Mouse (Mus musculus) adrenal gland, postnatal 4 days (tissue): ENCODE results near the gene Polr2b. TPM values are rescaled to one million over a fixed set of nuclear protein-coding genes. Genes with fewer than 3 reads are reported as not detected.

Source experiments
- DNase-seq, 2 experiments: peaks; one replicate each; pipeline ENCODE4 v3.0.0; 2021 to 2022; ENCODE audit warnings: low spot score in 2 of 2, mixed read lengths in 2 of 2
- total RNA-seq, 2 experiments: library from RNA; stranded (reverse); gene quantifications; 2 replicates each; pipeline ENCODE4 v1.2.3; 2021

Gene Polr2b
- total RNA-seq, 2 experiments from 2014 or later = 87.5 to 89.2 TPM

DNA sequence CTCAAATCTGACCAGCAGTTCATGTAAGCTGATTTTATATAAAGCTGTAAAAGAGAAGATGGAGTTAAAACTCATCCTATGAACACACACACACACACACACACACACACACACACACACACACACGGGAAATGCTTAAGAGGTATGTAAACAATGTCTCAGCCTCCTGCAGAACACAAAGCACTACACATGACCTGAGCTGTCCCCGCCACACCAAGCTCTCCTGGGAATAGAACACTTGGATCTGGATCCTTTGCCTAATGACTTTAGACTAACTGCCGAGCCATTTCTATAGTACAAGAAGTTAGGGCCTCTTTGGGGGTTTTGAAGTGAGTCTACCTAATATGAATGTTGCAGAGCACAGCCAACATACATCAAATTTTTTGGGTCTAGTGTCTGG lies 52.2 kb downstream of the Polr2b start:
- DNase-seq = no peak

DNA sequence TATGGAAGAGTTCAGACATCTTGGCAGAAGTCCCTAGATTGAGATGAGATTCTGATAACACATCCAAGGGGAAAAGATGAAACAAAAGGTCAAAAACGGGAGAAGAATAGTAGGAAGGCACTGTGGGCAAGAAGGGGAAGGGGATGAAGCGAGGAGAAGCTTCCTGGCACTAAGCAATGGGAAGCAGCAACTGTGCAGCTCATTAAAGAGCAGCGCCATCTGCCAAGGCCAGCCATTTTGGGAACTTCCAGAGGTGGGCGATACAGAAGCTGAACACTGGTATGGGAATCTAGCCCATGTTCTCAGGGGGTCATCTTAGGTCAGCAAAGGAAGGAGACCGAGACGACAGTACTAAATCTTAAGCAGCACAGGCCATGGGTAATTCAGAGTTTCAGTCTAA lies 53.7 kb downstream of the Polr2b start:
- DNase-seq = no peak

DNA sequence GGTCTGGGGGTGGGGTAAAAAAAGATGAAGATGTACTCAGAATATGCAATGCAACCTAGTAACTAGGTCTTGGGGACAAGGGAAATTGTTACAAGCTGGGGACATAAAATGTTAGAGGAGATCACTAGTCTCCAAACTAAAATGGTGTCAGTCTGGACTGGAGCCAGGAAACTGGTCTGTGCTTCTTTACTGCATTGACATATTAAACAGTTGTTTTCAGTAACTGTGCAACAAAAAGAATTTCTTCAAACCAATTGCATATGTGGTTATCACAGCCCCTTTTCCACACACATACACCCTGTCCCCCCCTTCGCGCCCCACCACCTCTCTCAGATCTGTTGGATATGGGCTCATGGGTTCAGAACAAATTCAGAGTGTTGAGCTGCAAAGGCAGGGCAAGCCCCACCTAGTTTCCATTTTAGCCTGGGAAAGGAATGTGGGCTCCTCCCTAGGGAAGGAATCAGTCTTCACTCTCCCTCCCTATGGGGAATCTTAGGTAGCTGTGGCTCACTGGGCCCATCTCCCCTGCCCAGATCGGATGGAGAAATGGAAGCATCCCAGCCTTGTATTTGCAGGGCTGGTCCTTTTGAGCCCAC lies 54.6 kb downstream of the Polr2b start:
- DNase-seq = no peak

DNA sequence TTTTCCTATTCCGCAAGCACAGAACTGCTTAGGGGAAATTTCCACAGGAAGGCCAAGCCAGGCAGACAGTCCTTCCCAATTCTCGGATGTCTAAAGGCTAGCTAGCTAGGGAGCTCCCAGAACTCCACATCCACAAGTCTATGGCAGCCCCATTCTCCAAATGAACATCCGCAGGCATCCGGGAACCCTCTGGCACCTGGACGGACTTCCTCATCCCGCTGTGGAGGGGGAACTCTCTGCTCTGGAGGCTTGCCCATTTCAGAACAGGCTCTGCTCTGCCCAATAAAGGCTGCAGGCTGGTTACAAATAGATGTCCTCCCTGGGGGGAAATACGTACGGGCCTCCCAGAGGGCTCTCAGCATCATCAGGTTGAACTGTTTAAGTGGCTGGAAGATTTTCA lies 56.4 kb downstream of the Polr2b start:
- DNase-seq = no peak

DNA sequence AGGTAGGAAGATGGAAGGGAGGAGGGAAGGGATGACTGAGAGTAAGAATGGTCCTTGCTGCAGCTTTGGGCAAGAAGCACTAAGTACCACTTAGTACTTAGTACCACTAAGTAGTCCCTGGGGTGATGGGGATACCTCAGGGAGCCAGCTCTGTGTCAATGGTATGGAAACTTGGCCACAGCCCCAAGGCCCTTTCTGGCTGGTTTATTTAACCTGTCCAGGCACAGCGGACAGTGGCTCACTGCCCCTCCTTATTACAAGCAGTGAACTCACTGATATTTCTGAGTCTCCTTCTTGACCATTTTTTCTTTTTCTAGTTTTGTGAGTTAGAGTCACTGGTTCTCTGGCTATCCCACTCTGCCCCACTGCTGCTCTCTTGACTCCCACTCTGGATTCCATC lies 57.2 kb downstream of the Polr2b start:
- no peak for DNase-seq

DNA sequence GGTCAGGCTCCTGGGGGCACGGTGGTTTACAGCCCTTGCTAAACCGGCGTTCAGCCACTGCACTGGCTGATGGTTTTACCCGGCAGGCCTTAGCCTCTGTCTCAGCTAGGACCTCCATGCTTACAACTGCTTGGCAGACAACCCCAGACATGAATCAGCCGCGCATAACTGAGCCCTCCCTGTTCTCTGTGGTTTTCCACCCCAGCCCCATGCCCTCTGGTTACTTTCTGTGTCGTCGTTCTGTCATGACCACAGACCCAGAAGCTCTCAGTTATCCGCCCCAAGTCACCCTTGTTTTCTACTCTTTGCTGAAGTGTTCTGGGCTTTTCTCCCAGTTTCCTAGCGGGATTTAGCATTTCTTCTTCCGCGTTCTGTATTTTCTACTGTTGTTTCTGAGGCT lies 57.7 kb downstream of the Polr2b start:
- no peak for DNase-seq

DNA sequence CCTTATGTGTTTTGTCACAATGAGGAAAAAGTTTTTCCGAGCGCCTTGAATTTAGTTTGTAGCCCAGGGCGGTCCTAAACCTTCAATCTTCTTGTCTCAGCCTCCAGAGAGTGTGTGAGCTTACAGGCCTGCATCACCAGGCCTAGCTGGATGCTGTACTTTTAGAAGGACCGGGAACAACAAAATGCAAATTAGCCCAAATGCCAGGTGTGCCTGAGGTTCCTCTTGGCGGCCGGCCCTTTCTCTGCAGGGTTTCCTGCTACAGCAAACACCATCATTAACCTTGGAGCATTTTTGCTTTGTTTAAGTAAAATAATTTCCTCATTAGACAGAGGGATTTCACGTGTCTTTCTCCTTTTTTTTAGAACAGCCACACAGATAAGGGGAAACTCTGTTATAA lies 58.2 kb downstream of the Polr2b start:
- DNase-seq = no peak

DNA sequence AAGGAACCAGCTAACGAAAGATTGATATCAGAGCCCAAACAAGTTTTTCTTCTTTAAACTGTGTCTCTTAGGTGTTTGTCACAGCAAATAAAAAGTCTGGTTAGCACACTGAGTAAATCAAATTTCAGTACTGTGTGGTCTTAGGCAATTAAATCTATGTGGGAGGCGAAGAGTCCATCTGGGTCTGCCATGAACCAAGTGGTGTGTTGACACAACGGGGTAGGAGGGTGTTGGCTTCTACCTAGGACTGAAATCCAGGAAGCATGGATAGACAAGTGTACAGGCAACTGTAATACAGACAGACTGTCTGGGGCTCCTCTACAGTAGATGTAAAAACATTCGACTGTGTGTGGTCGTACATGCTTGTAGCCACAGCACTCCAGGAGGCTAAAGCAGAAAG lies 59.4 kb downstream of the Polr2b start:
- no peak for DNase-seq

DNA sequence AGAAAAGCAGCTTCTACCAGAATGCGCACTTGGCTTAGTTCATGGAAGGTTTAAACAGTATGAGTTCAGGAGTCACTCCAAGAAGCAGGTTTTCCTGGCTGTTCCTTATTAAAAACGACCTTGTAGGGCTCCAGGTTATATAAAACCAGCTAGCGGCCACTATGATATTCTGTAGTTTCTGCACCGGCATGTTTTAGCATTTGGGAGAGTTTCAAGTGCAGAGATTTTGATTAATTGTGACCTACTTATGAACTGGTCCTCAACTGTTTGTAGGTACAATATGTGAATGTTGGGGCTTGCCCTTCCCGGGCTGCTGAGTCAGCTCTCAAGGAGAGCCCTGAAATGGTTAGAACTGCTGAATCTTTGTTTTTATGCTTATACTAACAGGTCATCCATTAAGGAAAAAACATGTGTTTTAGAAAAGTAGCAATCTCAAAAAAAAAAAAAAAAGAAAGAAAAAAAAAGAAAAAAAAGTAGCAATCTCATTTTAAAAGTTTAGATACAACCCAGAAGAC lies 60.5 kb downstream of the Polr2b start:
- no peak for DNase-seq

DNA sequence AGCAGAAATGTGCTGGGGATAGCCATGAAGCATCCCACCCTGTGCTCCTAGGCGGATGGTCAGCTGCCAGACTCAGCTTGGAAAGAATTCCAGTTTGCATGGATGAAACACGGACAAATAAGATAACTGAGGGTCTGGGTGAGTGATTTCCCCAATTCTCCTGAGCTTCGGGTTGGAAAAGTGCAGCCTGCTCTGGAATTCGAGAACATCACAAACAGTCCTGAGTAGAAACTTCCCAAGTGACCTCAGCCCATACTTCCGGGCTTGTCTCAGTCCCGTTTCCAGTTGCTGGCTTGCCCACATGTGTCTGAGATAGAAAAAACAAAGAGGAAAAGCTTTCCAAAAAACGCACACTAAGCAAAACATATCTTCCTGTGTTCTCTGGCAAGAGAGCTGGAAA lies 62.3 kb downstream of the Polr2b start:
- DNase-seq = no peak

DNA sequence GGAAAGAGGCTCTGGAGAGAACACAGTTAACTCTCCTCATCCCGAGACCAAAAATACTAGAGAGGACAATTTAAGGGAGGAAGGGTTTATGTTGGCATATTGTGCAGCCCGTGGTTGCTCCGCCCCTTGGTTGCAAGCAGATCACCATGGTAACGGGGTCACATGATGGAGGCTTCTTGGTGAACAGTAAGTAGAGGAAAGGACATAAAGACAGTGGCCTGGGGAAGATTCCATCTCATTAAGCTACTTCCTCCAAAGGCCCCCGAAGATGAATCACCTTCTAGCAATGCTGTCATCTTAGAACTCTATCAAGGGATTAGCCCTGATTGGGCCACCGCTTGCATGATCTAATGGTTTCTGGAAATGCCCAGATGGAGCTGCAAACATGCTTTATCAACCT lies 62.8 kb downstream of the Polr2b start:
- no peak for DNase-seq

DNA sequence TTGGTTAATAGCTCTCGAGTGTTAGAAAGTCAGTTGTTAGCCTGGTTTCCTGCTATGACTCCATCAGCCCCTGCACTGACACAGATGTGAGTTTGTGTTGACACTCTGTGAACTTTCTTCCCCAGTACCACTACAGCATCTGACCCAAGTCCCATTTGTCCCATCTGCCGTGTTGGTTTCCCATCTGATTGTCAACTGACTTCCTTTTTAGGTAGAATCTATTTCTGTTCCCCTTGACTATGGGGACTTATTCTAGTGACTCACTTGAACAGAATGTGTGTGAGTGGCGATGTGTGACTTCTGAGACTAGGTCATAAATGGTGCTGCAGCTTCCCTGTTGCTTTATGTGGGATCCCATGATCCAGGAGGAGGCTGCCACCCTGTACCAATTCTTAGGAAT lies 65.0 kb downstream of the Polr2b start:
- DNase-seq = no peak

DNA sequence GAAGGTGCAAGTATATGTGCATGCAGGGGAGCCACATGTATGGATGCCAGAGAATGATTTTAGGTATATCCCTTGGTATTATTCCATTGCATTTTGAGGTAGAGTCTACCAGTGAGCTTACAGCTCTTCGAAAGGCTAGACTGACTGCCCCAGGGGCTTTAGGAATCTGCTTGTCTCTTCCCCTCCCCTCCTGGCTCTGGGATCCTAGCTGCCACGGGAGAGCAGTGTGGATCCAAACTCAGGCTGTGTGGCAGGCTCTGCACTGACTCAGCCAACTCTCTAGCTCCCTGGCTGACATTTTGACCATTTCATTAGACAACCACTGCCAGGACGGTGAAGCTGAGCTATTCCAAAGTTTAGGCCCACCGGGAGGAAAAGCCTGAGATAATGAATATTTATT lies 65.6 kb downstream of the Polr2b start:
- DNase-seq = no peak

DNA sequence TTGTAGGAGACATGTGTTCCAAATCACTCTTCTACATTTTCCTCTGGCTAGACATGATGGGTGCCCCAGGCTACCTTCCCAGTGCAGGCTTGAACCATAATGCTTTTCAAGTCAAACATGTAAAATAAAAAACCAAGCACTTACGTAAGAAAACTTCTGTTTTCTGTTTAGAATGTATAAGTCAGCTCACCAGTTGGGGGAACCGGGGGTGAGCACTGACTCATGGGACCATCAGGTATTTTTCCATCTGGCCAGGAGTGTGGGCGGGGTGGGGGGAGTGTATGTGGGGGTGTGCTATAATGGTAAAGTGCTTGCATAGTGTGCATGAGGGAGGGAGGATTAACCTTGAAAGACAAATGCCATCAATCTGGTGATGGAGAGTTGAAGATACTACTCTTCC lies 68.1 kb downstream of the Polr2b start:
- DNase-seq = no peak

DNA sequence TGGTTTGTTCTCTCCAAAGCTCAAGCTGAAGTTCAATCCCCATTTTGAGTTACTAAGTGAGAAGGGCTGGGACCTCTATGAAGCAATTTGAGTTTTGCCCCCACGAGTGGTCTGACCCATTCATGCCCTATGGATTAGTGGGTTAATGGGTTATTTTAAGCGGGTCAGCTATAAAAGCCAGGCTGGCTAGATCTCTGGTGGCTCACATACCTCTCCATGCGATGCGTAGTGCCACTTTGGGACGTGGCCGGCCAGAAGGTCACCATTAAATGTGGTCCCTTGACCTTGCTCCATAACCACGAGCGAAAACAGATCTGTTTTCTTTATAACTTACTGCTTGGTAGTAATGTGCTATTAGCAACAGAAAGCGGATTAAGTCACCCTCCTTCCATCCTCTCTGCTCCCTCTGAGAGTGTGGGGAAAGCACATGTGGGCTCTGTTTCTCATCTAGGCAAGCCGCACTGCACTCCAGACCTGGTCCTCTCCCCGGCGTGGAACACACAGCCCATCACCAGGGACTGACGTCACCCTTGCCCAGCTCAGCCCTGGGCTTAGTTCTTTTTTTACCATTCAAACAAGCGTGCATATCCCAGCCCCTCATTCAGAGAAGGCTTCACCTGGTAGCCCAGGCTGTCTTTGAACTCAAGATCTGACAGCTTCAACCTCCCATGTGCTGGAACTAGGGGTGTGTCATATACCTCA lies 69.6 kb downstream of the Polr2b start:
- no peak for DNase-seq

DNA sequence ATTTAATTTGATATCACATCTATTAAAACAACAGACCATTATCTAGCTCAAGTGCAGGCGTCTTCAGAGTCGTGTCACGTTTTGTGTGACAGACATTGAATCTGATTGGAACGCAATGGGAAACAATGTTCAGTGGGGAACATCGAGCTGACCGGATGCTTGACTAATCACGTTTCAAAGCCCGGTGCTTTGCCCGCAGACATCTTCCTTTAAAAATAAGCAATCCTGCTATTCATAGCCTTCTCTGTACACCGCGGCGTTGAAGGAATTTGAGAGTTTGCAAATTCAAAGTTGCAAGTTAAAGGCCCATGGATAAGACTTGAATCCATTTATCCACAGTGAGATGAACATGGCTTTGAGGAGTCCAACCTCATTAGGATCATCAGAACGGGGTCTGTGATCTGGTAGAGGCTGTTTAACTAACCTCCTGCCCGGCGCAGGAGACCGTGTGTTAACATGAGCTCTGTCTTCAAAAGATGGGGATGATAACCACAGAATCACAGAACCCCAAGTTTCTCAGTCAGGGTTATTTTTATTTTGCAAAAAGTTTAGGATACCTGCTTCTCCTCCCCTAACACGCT lies 70.5 kb downstream of the Polr2b start:
- no peak for DNase-seq

DNA sequence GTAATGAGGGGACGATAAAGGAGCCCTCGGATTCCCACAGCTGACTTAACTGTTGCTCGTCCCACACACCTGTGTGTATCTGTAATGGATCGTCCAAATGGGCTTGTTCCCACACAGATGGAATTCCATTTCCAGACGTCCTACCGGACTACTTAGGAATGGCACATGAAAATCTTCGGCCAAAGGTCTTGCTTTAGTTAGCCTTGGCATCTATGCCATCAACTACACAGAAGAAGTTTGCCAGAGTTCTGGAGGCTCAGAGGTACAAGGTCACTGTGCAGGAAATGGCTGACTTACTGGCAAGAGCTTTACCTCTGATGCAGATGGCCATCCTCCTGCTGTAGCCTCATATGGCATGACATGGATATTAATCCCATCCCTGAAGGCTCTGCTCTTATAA lies 71.3 kb downstream of the Polr2b start:
- DNase-seq = no peak

DNA sequence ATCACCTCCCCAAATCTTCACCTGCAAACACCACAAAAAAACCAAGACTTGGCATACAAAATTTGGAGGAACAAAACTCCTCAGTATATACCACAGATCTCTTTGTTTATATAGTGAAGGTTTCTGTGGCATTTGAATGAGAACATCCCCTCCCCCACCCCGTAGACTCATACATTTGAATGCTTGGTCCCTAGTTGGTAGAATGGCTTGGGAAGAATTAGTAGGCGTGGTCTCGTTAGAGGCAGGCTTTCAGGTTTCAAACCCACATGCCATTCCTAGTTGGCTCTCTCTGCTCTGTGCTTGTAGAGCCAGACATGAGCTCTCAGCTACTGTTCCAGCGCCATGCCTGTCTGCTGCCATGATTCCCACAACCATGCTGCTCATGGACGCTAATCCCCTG lies 71.7 kb downstream of the Polr2b start:
- no peak for DNase-seq

DNA sequence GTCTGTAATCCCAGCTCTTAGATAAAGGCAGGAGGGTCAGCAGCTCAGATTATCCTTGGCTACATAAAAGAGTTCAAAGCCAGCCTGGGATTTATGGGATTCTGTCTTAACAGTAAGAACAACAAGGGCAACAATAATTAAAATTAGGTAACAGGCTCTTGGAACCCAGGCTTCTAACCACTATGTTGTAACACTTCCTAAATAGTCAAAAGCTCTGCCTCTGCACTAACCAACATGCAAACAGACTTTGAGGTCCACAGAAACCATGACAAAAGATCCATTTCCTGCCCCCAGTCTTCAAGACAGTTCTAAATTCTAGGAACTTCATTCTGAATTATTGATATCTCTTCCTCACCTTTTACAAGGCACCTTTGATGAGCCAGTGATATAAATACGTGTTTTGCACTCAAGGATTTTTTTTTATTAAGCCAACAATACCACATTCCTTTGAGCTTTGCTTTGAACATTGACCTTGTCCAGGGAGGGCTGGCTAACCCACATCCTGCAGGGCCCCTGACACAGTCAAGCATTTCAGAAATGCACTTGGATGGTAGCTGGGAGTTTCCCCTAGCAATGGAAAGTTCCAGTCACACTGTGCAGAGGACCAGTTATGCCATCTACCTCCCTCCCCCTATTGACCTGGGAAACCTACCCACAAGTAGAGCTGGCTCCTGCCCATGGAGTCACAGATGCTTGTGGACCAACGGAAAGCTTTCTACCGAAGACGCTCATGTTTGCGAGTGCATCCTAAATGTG lies 74.0 kb downstream of the Polr2b start:
- DNase-seq = no peak

DNA sequence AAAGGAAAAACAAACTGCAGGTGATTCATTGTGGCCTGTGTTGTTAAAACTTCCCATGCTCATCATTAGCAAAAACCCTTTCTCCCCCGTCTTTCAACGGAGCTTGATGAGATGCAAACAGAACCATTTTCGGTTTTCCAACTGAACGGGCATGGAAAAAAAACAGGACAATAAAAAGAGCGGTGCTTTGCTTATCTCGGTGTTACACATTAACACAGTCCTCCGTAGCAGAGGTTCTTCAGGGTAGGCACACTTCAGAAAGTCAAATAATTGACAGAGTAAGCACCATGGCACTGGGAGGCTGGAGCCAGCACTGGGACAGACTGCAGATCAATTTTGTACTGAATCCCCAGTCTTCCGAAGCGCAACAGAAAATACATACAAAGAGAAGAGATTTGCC lies 74.8 kb downstream of the Polr2b start:
- DNase-seq = no peak

DNA sequence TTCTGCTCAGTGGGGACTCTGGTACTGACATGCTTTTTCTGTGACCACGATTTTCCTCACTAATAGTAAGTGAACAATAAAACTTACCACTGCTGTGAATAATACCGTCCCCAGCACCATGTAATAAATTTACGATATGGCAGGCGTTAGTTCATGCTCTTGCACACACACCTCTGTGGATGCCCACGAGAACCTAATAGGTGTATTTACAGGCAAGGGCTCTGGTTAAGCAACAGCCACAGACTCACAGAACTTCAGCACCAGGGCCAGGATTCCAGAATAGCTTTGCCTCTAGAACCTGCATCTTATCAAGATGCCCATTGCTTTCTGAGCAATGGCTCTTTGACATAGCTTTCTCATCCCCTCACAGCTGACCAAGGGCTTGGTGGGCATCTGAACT lies 75.3 kb downstream of the Polr2b start:
- no peak for DNase-seq
